Mouse (Mus musculus) intestine, embryonic 14.5 days (tissue): ENCODE results near the gene Bloc1s2. TPM values are rescaled to one million over a fixed set of nuclear protein-coding genes. Genes with fewer than 3 reads are reported as not detected.
A peak's percentile ranks its signal among the peaks of the same experiment; 100 is the strongest.

Source experiments
- ATAC-seq: fragments of 200-750 bp; cut with Nextera tagmentation; replicated peaks from 2 replicates; pipeline ENCODE4 v1.8.0; 2017; ENCODE audit warnings: low read depth, moderate number of reproducible peaks, moderate TSS enrichment, moderate library complexity; ENCODE audit not compliant: low FRiP score, low TSS enrichment
- DNase-seq: peaks from one replicate; pipeline ENCODE4 v3.0.0-alpha.2; 2018; ENCODE audit warnings: low spot score
- H3K27ac ChIP-seq: fragments of 300-500 bp; sonication (generic); 2 replicates; pipeline ENCODE4 v1.5.1; 2014; ENCODE audit warnings: low read depth, mild to moderate bottlenecking, control low read depth
- H3K27me3 ChIP-seq: fragments of 300-500 bp; sonication (generic); replicated peaks from 2 replicates; pipeline ENCODE4 v1.6.1; 2014; ENCODE audit warnings: low read length, control low read depth; ENCODE audit not compliant: control insufficient read depth, insufficient read depth
- H3K36me3 ChIP-seq: fragments of 300-500 bp; sonication (generic); 2 replicates; pipeline ENCODE4 v1.6.1; 2014; ENCODE audit warnings: low read length, control low read depth; ENCODE audit not compliant: control insufficient read depth, insufficient read depth
- H3K4me1 ChIP-seq: fragments of 300-500 bp; sonication (generic); replicated peaks from 2 replicates; pipeline ENCODE4 v1.6.1; 2014; ENCODE audit warnings: low read length, control low read depth, mixed read lengths; ENCODE audit not compliant: control insufficient read depth, insufficient read depth
- H3K4me2 ChIP-seq: fragments of 300-500 bp; sonication (generic); 2 replicates; pipeline ENCODE4 v1.6.1; 2014; ENCODE audit warnings: low read length
- H3K4me3 ChIP-seq: fragments of 300-500 bp; sonication (generic); 2 replicates; pipeline ENCODE4 v1.5.1; 2014; ENCODE audit warnings: low read depth, low read length, control low read depth, mixed read lengths
- H3K9ac ChIP-seq: fragments of 300-500 bp; sonication (generic); 2 replicates; pipeline ENCODE4 v1.6.1; 2014; ENCODE audit warnings: mild to moderate bottlenecking, low read length
- H3K9me3 ChIP-seq: fragments of 300-500 bp; sonication (generic); 2 replicates; pipeline ENCODE4 v1.6.1; 2016; ENCODE audit warnings: low read length, control low read depth; ENCODE audit not compliant: control insufficient read depth
- WGBS: fragments of 180-500 bp; shearing (Covaris S2); extraction: QIAGEN DNeasy Blood & Tissue Kit; methylation state at CpG from one replicate; pipeline ENCODE4 v1.1.7; 2014; 5-methylcytosine and 5-hydroxymethylcytosine counted together
- polyA plus RNA-seq: library from polyadenylated mRNA; unstranded; fragments of >200 nt; fragmentation: Nextera tagmentation; extraction: Ambion mirVana; gene quantifications from 2 replicates; pipeline ENCODE4 v1.2.1, GENCODE M21; 2014

The Bloc1s2 gene
- polyA plus RNA-seq = 85.5 and 97.1 TPM in 2 replicates

DNA sequence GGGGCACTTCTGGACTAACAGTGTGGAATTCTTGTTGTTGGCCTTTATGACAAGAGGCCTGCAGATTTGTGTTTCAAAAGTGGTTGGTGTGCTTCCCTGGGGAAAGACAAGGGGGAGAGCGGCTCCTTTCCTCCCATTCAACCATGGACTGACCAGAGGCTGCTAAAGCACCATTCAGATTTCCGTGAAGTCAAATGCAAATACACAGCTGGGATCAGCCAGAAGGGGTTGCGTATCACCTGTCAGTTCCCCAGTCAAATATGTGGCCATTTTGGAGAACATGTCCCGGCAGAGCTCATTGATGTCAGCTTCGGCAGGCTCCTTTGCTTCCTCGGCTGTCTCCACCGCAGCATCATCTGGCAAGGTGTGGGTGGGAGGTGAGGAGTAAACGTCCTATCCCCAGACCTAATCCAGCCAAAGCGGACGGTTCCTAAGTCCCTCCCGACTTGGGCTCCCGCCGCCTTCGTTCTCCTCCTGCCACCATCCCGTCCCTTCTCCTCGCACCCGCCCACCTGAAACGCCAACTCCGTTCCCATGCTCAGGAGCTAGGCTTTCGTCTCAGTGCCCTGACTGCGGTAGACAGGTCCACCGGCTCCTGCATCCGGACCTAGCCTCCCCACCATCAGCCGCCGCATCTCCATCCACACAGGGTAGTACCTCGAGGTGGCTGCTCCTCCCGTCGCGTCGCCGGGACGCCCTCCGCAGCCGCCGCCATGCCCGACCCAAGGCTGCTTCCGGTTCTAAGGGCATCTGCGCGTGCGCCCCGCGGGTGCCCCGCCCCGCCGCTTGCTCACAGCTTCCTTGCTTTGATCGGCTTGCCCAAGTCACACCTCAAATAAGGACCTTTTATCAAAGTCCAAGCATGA lies at the start of gene Bloc1s2:
TSS of gene Bloc1s2 (minus strand) at position 745 of the 866 bp plus-strand sequence.
- 4% methylated on average over 46 of the region's 46 CpGs for WGBS
- no peaks in the 10 kb centered on the region for H3K27me3 ChIP-seq
- no peaks in the 10 kb centered on the region for H3K9me3 ChIP-seq
- peak within 1 kb of the TSS; percentile 61 for H3K9ac ChIP-seq
- ATAC-seq = peak; percentile 91
- peaks cover 5% of the 10 kb centered on the region; the same call in 1 of the 2 replicates for H3K4me1 ChIP-seq
- peaks cover 30% of the 10 kb centered on the region for H3K36me3 ChIP-seq
- peak; percentile 89 for DNase-seq
- H3K4me3 ChIP-seq = peak within 1 kb of the TSS; percentile 79
- H3K27ac ChIP-seq = no peak within 1 kb of the TSS
- peak within 1 kb of the TSS; percentile 54 for H3K4me2 ChIP-seq

DNA sequence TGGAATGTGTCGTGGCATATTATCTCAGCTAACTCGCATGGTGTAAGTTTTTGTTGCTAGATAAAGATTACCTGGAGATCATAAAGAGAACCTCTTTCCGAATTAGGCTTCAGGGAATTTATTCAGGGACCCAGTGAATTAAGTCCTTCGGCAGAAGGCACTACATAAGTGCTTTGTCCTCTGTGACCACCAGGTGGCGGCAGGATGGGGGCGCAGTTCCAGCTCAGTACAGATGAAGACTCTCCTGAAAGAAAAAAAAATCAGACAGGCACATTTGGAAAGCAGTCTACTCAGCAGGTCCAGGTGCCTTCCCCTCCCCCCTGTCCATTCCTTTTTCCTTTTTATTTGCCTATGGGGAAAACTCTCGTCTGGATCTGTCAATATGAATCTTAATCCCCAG lies 48.9 kb upstream of the Bloc1s2 start:
- H3K27me3 ChIP-seq = no peaks in the 10 kb centered on the region
- H3K4me3 ChIP-seq = no peak overlapping the region
- H3K4me2 ChIP-seq = no peak overlapping the region
- H3K9me3 ChIP-seq = no peaks in the 10 kb centered on the region
- H3K27ac ChIP-seq = no peak overlapping the region
- H3K36me3 ChIP-seq = no peaks in the 10 kb centered on the region
- 20% methylated on average over 7 of the region's 7 CpGs for WGBS
- no peaks in the 10 kb centered on the region for H3K4me1 ChIP-seq
- no peak for ATAC-seq
- DNase-seq = peak; percentile 81
- H3K9ac ChIP-seq = no peak overlapping the region

DNA sequence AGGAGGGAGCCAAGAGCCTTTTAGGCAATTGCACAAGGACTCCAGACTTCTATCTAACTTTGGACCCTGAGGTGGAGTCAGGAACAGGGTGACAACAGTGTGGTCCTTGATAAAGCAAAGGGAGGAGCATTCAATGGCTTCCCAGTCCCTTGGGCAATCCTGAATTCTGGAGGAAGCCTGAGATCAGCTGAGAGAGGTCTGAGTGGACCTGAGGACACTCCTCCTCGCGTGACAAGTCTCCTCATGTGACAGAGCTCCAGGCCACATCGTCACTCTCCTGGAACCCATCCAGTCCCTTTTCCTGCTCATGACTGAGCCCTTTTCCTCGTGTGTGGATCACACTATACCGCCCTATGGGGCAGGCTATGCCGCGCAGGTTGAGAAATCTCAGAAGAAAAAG lies 47.7 kb upstream of the Bloc1s2 start:
- Histone ChIP-seq H3K27me3 (no peaks in the 10 kb centered on the region), H3K9ac (no peak overlapping the region), H3K4me2 (no peak overlapping the region), H3K4me3 (no peak overlapping the region), H3K36me3 (no peaks in the 10 kb centered on the region), H3K4me1 (no peaks in the 10 kb centered on the region), H3K9me3 (no peaks in the 10 kb centered on the region), H3K27ac (no peak overlapping the region)
- 85% methylated on average over 7 of the region's 7 CpGs for WGBS
- ATAC-seq (no peak), DNase-seq (no peak)

DNA sequence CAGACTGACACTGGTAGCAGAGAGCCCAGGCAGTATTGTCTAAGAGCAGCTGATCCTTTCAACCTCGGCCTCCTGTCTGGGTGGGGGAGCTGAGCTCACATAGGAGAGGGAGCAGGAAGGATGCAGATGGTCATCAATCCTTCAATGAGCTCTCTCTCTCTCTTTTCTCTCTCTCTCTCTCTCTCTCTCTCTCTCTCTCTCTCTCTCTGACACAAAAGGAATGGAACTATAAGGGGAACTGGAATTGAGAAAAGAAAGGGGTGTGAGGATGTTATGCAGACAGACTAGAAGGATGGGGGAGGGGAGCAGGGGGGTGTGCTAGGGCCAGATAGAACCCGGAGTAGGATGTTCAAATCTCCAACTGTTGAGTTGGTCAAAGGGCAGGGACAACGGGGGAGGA lies 46.1 kb upstream of the Bloc1s2 start, which contains the start of gene Pkd2l1:
TSS of gene Pkd2l1 (minus strand) at position 101 of the 400 bp plus-strand sequence.
- Histone ChIP-seq H3K36me3 (no peaks in the 10 kb centered on the region), H3K4me1 (no peaks in the 10 kb centered on the region), H3K9ac (no peak within 1 kb of the TSS), H3K4me2 (no peak within 1 kb of the TSS), H3K9me3 (no peaks in the 10 kb centered on the region), H3K27ac (no peak within 1 kb of the TSS), H3K27me3 (no peaks in the 10 kb centered on the region), H3K4me3 (no peak within 1 kb of the TSS)
- 52% methylated on average over 3 of the region's 3 CpGs for WGBS
- no peak for ATAC-seq
- DNase-seq = no peak

DNA sequence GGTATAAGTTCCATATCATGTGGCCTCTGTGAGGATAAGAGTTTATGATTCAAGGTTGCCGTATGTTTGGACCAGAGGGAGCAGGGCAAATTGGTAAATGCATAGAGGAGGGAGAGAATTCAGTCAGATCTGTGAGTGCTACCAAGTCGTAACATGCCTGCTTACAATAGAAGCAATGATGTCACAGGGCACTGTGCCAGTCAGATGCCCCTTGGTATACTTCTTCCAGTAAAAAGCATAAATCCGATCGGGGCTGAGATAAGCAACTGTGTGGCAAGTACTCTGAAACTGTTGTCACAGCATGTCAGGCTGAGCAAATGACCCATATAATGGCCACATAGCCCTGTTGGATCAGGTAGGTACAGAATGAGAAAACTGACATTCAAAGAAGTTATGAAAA lies 42.8 kb upstream of the Bloc1s2 start:
- Histone ChIP-seq H3K27ac (no peak overlapping the region), H3K27me3 (no peaks in the 10 kb centered on the region), H3K4me2 (no peak overlapping the region), H3K9ac (no peak overlapping the region), H3K4me1 (no peaks in the 10 kb centered on the region), H3K36me3 (no peaks in the 10 kb centered on the region), H3K4me3 (no peak overlapping the region), H3K9me3 (no peaks in the 10 kb centered on the region)
- ATAC-seq (no peak), DNase-seq (no peak)
- WGBS = 86% methylated on average over 4 of the region's 4 CpGs

DNA sequence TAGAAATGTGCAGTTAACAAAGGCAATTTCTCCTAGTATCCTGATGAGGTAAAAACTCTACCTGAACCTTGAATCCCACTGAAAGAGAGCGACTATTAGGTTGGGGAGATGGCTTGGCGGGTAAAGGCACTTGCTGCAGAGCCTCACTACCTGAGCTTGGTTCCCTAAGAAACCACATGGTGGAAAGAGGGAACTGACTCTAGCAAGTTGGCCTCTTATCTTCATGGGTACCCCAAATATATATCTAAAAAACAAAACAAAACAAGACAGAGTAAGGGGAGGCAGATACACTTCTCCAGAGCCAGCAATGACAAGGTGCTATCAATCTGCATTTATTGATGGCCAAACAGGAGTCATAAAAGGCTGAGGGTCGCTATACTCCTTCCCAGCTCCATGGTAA lies 37.7 kb upstream of the Bloc1s2 start:
- Histone ChIP-seq H3K4me1 (no peaks in the 10 kb centered on the region), H3K27me3 (no peaks in the 10 kb centered on the region), H3K4me3 (no peak overlapping the region), H3K27ac (no peak overlapping the region), H3K36me3 (no peaks in the 10 kb centered on the region), H3K9me3 (no peaks in the 10 kb centered on the region), H3K4me2 (no peak overlapping the region), H3K9ac (no peak overlapping the region)
- 63% methylated on average over 3 of the region's 3 CpGs for WGBS
- no peak for ATAC-seq
- DNase-seq = no peak

DNA sequence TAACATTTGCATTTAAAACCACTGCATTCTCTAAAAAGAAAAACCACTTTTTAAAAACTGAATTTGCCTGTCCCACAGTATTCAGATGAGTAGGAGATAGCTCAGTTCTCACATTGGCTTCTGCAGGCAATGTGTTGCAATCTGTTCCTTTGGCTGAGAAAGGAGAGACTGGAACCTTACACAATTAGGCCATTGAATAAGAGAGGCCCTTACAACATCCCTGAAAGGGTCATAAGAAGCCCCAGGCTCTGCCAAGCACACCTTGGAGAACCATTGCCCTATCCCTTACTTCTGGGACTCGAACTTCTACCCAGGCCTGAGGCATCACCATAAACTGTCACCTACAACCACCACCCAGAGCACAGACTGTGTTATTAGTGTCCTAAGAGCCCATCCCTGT lies 34.3 kb upstream of the Bloc1s2 start:
- 84% methylated on average over 1 of the region's 1 CpGs for WGBS

DNA sequence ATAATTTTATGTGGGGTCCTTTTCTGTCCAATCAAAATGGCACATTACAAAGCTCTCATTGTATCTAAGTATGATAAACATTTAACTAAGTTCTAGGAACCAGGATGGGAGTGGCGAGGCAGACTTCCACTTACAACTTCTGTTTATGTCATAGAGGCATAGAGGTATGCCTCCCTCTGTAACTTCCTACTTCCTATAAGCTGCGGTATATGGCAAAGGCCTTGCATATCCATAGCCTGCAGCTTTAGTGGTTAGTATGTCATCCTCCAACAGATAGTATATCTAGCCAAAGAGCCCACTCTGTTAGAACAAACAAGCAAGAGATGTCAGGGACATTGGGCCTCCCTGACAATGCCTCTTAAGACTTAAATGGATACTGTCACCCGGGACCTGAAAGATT lies 30.5 kb upstream of the Bloc1s2 start:
- ATAC-seq = no peak
- no peak overlapping the region for H3K27ac ChIP-seq
- no peaks in the 10 kb centered on the region for H3K4me1 ChIP-seq
- H3K27me3 ChIP-seq = no peaks in the 10 kb centered on the region
- H3K9ac ChIP-seq = no peak overlapping the region
- H3K4me3 ChIP-seq = no peak overlapping the region
- no peak for DNase-seq
- H3K4me2 ChIP-seq = no peak overlapping the region
- WGBS = 82% methylated on average over 3 of the region's 3 CpGs
- H3K36me3 ChIP-seq = no peaks in the 10 kb centered on the region
- H3K9me3 ChIP-seq = no peaks in the 10 kb centered on the region

More for the DNA sequence above, 34.3 kb upstream of the Bloc1s2 start:
- no peak for DNase-seq
- H3K9me3 ChIP-seq = no peaks in the 10 kb centered on the region
- H3K36me3 ChIP-seq = no peaks in the 10 kb centered on the region
- no peak overlapping the region for H3K4me2 ChIP-seq
- ATAC-seq = no peak
- no peak overlapping the region for H3K4me3 ChIP-seq
- no peaks in the 10 kb centered on the region for H3K4me1 ChIP-seq
- H3K27me3 ChIP-seq = no peaks in the 10 kb centered on the region
- no peak overlapping the region for H3K27ac ChIP-seq
- no peak overlapping the region for H3K9ac ChIP-seq

DNA sequence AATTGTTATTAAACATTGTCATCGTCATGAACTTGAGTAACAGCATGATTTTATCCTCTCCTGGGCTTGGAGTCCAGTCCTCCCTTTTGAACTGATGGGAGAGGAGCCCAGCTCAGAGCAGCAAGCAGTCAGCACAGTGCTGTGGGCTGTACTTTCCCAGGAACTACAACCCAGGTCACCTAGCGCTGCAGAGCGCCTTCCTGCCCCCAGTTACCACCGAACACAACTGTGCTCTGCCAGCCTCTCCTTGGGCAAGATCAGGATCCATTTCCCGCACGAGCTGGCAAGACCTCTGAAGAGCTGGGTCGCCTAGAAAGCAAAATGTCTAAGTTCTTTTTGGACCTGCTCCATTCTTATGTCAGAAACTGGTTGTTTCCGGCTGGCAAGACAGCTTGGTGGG lies 28.6 kb upstream of the Bloc1s2 start:
- Histone ChIP-seq H3K27ac (no peak overlapping the region), H3K4me2 (no peak overlapping the region), H3K27me3 (no peaks in the 10 kb centered on the region), H3K9ac (no peak overlapping the region), H3K4me1 (no peaks in the 10 kb centered on the region), H3K4me3 (no peak overlapping the region), H3K9me3 (no peaks in the 10 kb centered on the region), H3K36me3 (no peaks in the 10 kb centered on the region)
- WGBS = 62% methylated on average over 8 of the region's 8 CpGs
- ATAC-seq = no peak
- no peak for DNase-seq
